Mouse (Mus musculus): Measurements from ENCODE around the gene Ocel1. TPM values are rescaled to one million over a fixed set of nuclear protein-coding genes. Genes with fewer than 3 reads are reported as not detected.

Gene Ocel1
- total and polyA plus RNA-seq, 2 experiments, result 8.0 to 9.2 TPM

- TF ChIP-seq CTCF (IDR thresholded peaks at IDR 0.05; ENCODE audit: low read depth, low read length) (peak; percentile 83), POLR2A (IDR thresholded peaks at IDR 0.05; ENCODE audit: extremely low read depth, insufficient read depth, low read length) (peak; percentile 81)
- WGBS, result 4% methylated on average over 33 of the region's 33 CpGs
- H3K36me3 ChIP-seq (ENCODE audit: control insufficient read depth, insufficient read depth, low read length), result no peaks in the 10 kb centered on the region
- peak within 1 kb of the TSS; percentile 39 for H3K9ac ChIP-seq (ENCODE audit: low read depth, low read length)
- peak within 1 kb of the TSS; percentile 62 for H3K27ac ChIP-seq (replicated peaks; ENCODE audit: insufficient read depth, low read depth, low read length)
- H3K4me1 ChIP-seq (ENCODE audit: control insufficient read depth, insufficient read depth, low read length), result peaks cover 15% of the 10 kb centered on the region
- H3K79me2 ChIP-seq (ENCODE audit: control insufficient read depth, insufficient read depth, low read length), result no peaks in the 10 kb centered on the region
- H3K4me3 ChIP-seq (ENCODE audit: insufficient read depth, low read depth, low read length), result peak within 1 kb of the TSS; percentile 25
- DNase-seq (ENCODE audit: extremely low read depth, low read depth, low spot score), result peak; percentile 81
- H3K27me3 ChIP-seq (ENCODE audit: control insufficient read depth, insufficient read depth, low read length), result no peaks in the 10 kb centered on the region
Observed at GRCm38 (mm10) chr8:71405401-71406098, 34.5 kb downstream of the Ocel1 start, which contains the start of gene Ankle1. TSS of gene Ankle1 (plus strand) at chr8:71406010.

GRCm38 (mm10) chr8:71406099-71407015, 35.3 kb downstream of the Ocel1 start:
- Histone ChIP-seq H3K27me3 (ENCODE audit: control insufficient read depth, insufficient read depth, low read length) (no peaks in the 10 kb centered on the region), H3K4me1 (ENCODE audit: control insufficient read depth, insufficient read depth, low read length) (peaks cover 15% of the 10 kb centered on the region), H3K4me3 (ENCODE audit: insufficient read depth, low read depth, low read length) (peak overlapping the region; percentile 25; the same call in 1 of the 2 replicates), H3K27ac (replicated peaks; ENCODE audit: insufficient read depth, low read depth, low read length) (no peak overlapping the region), H3K79me2 (ENCODE audit: control insufficient read depth, insufficient read depth, low read length) (no peaks in the 10 kb centered on the region), H3K9ac (ENCODE audit: low read depth, low read length) (0 out of 2 replicates have a peak overlapping the region, but pooled peaks have one; percentile 9), H3K36me3 (ENCODE audit: control insufficient read depth, insufficient read depth, low read length) (no peaks in the 10 kb centered on the region)
- DNase-seq (ENCODE audit: extremely low read depth, low read depth, low spot score), result peak; percentile 31
- WGBS, result under 1% methylated on average over 55 of the region's 55 CpGs
- TF ChIP-seq CTCF (IDR thresholded peaks at IDR 0.05; ENCODE audit: low read depth, low read length) (peak; percentile 92), POLR2A (IDR thresholded peaks at IDR 0.05; ENCODE audit: extremely low read depth, insufficient read depth, low read length) (no peak)

- no peak overlapping the region for H3K4me3 ChIP-seq (ENCODE audit: insufficient read depth, low read depth, low read length)
Observed at GRCm38 (mm10) chr8:71407441-71407840, 36.3 kb downstream of the Ocel1 start.

GRCm38 (mm10) chr8:71408231-71408630, 37.1 kb downstream of the Ocel1 start:
- Histone ChIP-seq H3K27ac (replicated peaks; ENCODE audit: insufficient read depth, low read depth, low read length) (no peak overlapping the region), H3K27me3 (ENCODE audit: control insufficient read depth, insufficient read depth, low read length) (no peaks in the 10 kb centered on the region), H3K79me2 (ENCODE audit: control insufficient read depth, insufficient read depth, low read length) (no peaks in the 10 kb centered on the region), H3K36me3 (ENCODE audit: control insufficient read depth, insufficient read depth, low read length) (no peaks in the 10 kb centered on the region), H3K9ac (ENCODE audit: low read depth, low read length) (no peak overlapping the region), H3K4me1 (ENCODE audit: control insufficient read depth, insufficient read depth, low read length) (peaks cover 15% of the 10 kb centered on the region), H3K4me3 (ENCODE audit: insufficient read depth, low read depth, low read length) (no peak overlapping the region)
- WGBS, result 94% methylated on average over 4 of the region's 4 CpGs
- DNase-seq (ENCODE audit: extremely low read depth, low read depth, low spot score), result no peak
- no peak for TF ChIP-seq POLR2A (IDR thresholded peaks at IDR 0.05; ENCODE audit: extremely low read depth, insufficient read depth, low read length)
- no peak for TF ChIP-seq CTCF (IDR thresholded peaks at IDR 0.05; ENCODE audit: low read depth, low read length)

More at GRCm38 (mm10) chr8:71407441-71407840, 36.3 kb downstream of the Ocel1 start:
- WGBS, result 92% methylated on average over 14 of the region's 14 CpGs
- Histone ChIP-seq H3K27me3 (ENCODE audit: control insufficient read depth, insufficient read depth, low read length) (no peaks in the 10 kb centered on the region), H3K79me2 (ENCODE audit: control insufficient read depth, insufficient read depth, low read length) (no peaks in the 10 kb centered on the region), H3K4me1 (ENCODE audit: control insufficient read depth, insufficient read depth, low read length) (peaks cover 15% of the 10 kb centered on the region), H3K9ac (ENCODE audit: low read depth, low read length) (no peak overlapping the region), H3K36me3 (ENCODE audit: control insufficient read depth, insufficient read depth, low read length) (no peaks in the 10 kb centered on the region), H3K27ac (replicated peaks; ENCODE audit: insufficient read depth, low read depth, low read length) (no peak overlapping the region)
- no peak for DNase-seq (ENCODE audit: extremely low read depth, low read depth, low spot score)
- no peak for TF ChIP-seq POLR2A (IDR thresholded peaks at IDR 0.05; ENCODE audit: extremely low read depth, insufficient read depth, low read length)
- TF ChIP-seq CTCF (IDR thresholded peaks at IDR 0.05; ENCODE audit: low read depth, low read length), result no peak

- TF ChIP-seq POLR2A (IDR thresholded peaks at IDR 0.05; ENCODE audit: extremely low read depth, insufficient read depth, low read length), result no peak
- no peak for TF ChIP-seq CTCF (IDR thresholded peaks at IDR 0.05; ENCODE audit: low read depth, low read length)
- no peak for DNase-seq (ENCODE audit: extremely low read depth, low read depth, low spot score)
- no peaks in the 10 kb centered on the region for H3K79me2 ChIP-seq (ENCODE audit: control insufficient read depth, insufficient read depth, low read length)
- no peaks in the 10 kb centered on the region for H3K36me3 ChIP-seq (ENCODE audit: control insufficient read depth, insufficient read depth, low read length)
- no peak overlapping the region for H3K9ac ChIP-seq (ENCODE audit: low read depth, low read length)
- H3K27ac ChIP-seq (replicated peaks; ENCODE audit: insufficient read depth, low read depth, low read length), result no peak overlapping the region
- WGBS, result 51% methylated on average over 11 of the region's 11 CpGs
- H3K4me1 ChIP-seq (ENCODE audit: control insufficient read depth, insufficient read depth, low read length), result no peaks in the 10 kb centered on the region
- H3K4me3 ChIP-seq (ENCODE audit: insufficient read depth, low read depth, low read length), result no peak overlapping the region
- H3K27me3 ChIP-seq (ENCODE audit: control insufficient read depth, insufficient read depth, low read length), result no peaks in the 10 kb centered on the region
Observed at GRCm38 (mm10) chr8:71411535-71412273, 40.6 kb downstream of the Ocel1 start.
